Mouse (Mus musculus): ENCODE results near the gene Vmn2r27. TPM values are rescaled to one million over a fixed set of nuclear protein-coding genes. Genes with fewer than 3 reads are reported as not detected.
A peak's percentile ranks its signal among the peaks of the same experiment; 100 is the strongest.

Gene Vmn2r27
- not detected in 2 replicates for polyA plus RNA-seq (2016; fragmentation: Nextera tagmentation; extraction: Ambion mirVana)

GRCm38 (mm10) chr6:124231756-124232155 lies at the start of gene Vmn2r27:
Vmn2r27 (minus strand) TSS chr6:124231856.
- Histone ChIP-seq H3K4me1 (replicated peaks) (no peaks in the 10 kb centered on the region), H3K9me3 (replicated peaks) (no peaks in the 10 kb centered on the region), H3K27me3 (replicated peaks) (no peaks in the 10 kb centered on the region), H3K27ac (ENCODE audit: poor library complexity, severe bottlenecking) (no peak within 1 kb of the TSS), H3K4me2 (no peak within 1 kb of the TSS), H3K4me3 (no peak within 1 kb of the TSS), H3K9ac (no peak within 1 kb of the TSS), H3K36me3 (no peaks in the 10 kb centered on the region)
- no peak for ATAC-seq (ENCODE audit: insufficient number of reproducible peaks, low FRiP score)
- 72% methylated on average over 1 of the region's 1 CpGs for WGBS

DNA sequence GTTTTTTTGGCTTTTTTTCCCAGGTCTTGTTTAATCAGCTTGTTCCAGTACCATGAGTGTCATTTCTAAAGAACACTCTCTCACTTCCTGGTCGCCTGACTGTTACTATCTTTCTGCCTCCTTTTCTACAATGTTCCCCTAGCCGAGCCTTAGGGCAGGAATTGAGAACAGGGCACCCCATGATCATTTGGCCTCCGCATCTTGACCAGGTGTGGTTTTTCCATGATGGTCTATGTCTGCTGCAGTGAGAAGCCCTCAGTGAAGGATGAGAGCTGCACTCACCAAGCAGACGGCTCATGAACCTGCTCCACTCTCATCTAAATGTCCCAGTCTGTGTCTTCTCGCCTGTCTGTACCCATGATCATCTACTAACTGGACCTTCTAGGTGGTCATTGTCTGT lies 46.6 kb upstream of the Vmn2r27 start:
- H3K9ac ChIP-seq, result no peak overlapping the region
- no peak overlapping the region for H3K27ac ChIP-seq (ENCODE audit: poor library complexity, severe bottlenecking)
- no peaks in the 10 kb centered on the region for H3K4me1 ChIP-seq (replicated peaks)
- no peaks in the 10 kb centered on the region for H3K36me3 ChIP-seq
- no peak for ATAC-seq (ENCODE audit: insufficient number of reproducible peaks, low FRiP score)
- WGBS, result 71% methylated on average over 5 of the region's 5 CpGs
- no peak overlapping the region for H3K4me3 ChIP-seq
- H3K27me3 ChIP-seq (replicated peaks), result no peaks in the 10 kb centered on the region
- no peak overlapping the region for H3K4me2 ChIP-seq
- H3K9me3 ChIP-seq (replicated peaks), result no peaks in the 10 kb centered on the region; the same call in 1 of the 2 replicates

GRCm38 (mm10) chr6:124277641-124278040 lies 46.0 kb upstream of the Vmn2r27 start:
- H3K9ac ChIP-seq, result no peak overlapping the region
- ATAC-seq (ENCODE audit: insufficient number of reproducible peaks, low FRiP score), result no peak
- 70% methylated on average over 5 of the region's 5 CpGs for WGBS
- no peak overlapping the region for H3K27ac ChIP-seq (ENCODE audit: poor library complexity, severe bottlenecking)
- no peak overlapping the region for H3K4me2 ChIP-seq
- no peaks in the 10 kb centered on the region for H3K36me3 ChIP-seq
- H3K4me3 ChIP-seq, result no peak overlapping the region
- no peaks in the 10 kb centered on the region for H3K27me3 ChIP-seq (replicated peaks)
- H3K4me1 ChIP-seq (replicated peaks), result no peaks in the 10 kb centered on the region
- no peaks in the 10 kb centered on the region; the same call in 1 of the 2 replicates for H3K9me3 ChIP-seq (replicated peaks)

- Histone ChIP-seq H3K4me1 (replicated peaks) (no peaks in the 10 kb centered on the region), H3K4me2 (no peak overlapping the region), H3K27ac (ENCODE audit: poor library complexity, severe bottlenecking) (no peak overlapping the region), H3K9ac (no peak overlapping the region), H3K36me3 (no peaks in the 10 kb centered on the region), H3K9me3 (replicated peaks) (no peaks in the 10 kb centered on the region), H3K27me3 (replicated peaks) (no peaks in the 10 kb centered on the region), H3K4me3 (no peak overlapping the region)
- 55% methylated on average over 5 of the region's 5 CpGs for WGBS
- ATAC-seq (ENCODE audit: insufficient number of reproducible peaks, low FRiP score), result no peak
Measured at GRCm38 (mm10) chr6:124273231-124273880, 41.7 kb upstream of the Vmn2r27 start.

DNA sequence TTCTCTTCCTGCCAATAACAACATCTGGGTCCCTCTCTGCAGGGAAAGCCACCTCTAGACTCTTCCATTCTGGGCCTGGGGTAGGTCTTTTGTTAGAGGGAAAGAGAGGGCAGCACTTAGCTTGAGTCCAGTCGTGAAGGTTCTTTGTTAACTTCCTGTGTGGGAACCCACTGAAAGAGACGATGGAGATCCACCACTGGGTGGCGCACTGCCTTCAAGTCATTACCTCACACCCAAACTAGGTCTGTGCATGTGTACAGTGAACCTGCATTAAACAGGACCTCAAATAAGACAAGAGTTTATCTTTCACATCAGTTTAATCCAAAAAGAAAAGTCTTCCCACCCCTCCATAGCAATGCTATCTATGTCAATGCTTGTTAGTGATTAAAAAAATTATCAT lies 31.0 kb upstream of the Vmn2r27 start:
- Histone ChIP-seq H3K4me2 (no peak overlapping the region), H3K27ac (ENCODE audit: poor library complexity, severe bottlenecking) (no peak overlapping the region), H3K9ac (no peak overlapping the region), H3K27me3 (replicated peaks) (no peaks in the 10 kb centered on the region), H3K4me1 (replicated peaks) (no peaks in the 10 kb centered on the region), H3K4me3 (no peak overlapping the region), H3K9me3 (replicated peaks) (no peaks in the 10 kb centered on the region), H3K36me3 (no peaks in the 10 kb centered on the region)
- 2% methylated on average over 3 of the region's 3 CpGs for WGBS
- 0 out of 2 replicates have a peak, but pooled peaks have one; percentile 33 for ATAC-seq (ENCODE audit: insufficient number of reproducible peaks, low FRiP score)

DNA sequence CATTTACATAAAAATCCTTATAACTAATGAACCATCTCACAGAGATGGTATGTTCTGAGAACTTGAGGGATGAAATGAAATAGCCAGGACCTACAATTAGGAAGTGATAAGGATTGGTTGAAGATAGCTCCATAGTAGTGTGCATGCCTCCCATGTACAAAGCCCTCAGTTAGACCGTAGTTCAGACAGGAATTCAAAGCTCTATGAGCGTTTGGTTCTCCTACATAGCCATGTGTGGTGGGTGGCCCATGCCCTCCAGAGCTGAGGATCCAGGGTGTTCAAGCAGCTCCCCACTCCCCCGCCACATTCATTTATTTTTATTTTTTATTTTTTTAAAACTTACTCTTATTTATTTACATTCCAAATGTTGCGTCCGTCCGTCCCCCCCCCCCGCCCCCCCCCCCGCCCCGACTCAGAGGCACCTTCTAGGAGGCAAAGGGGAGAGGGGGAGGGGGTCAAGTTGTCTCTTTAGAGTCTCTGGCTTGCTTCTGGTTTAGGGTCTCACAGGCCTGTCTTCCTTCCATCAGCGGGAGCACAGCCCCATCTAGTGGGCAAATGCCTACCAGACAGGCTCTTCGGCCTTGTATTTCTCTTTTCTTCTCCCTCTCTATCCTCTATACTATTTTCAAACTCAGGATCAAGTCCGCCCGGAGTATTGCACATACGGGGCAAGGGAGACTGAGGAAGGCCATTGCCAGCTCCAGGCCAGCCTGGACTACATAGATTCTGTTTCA lies 28.7 kb upstream of the Vmn2r27 start:
- peak overlapping the region; percentile 22; the same call in 1 of the 2 replicates for H3K9ac ChIP-seq
- H3K4me1 ChIP-seq (replicated peaks), result no peaks in the 10 kb centered on the region
- H3K27ac ChIP-seq (ENCODE audit: poor library complexity, severe bottlenecking), result no peak overlapping the region
- no peaks in the 10 kb centered on the region for H3K27me3 ChIP-seq (replicated peaks)
- H3K4me3 ChIP-seq, result no peak overlapping the region
- H3K9me3 ChIP-seq (replicated peaks), result no peaks in the 10 kb centered on the region
- no peaks in the 10 kb centered on the region for H3K36me3 ChIP-seq
- 0 out of 2 replicates have a peak, but pooled peaks have one; percentile 36 for ATAC-seq (ENCODE audit: insufficient number of reproducible peaks, low FRiP score)
- 22% methylated on average over 13 of the region's 14 CpGs for WGBS
- peak overlapping the region; percentile 35; the same call in 1 of the 2 replicates for H3K4me2 ChIP-seq

GRCm38 (mm10) chr6:124255721-124256470 lies 24.2 kb upstream of the Vmn2r27 start:
- H3K27ac ChIP-seq (ENCODE audit: poor library complexity, severe bottlenecking), result no peak overlapping the region
- H3K9ac ChIP-seq, result no peak overlapping the region
- no peaks in the 10 kb centered on the region for H3K9me3 ChIP-seq (replicated peaks)
- no peaks in the 10 kb centered on the region for H3K4me1 ChIP-seq (replicated peaks)
- no peak for ATAC-seq (ENCODE audit: insufficient number of reproducible peaks, low FRiP score)
- 65% methylated on average over 6 of the region's 6 CpGs for WGBS
- H3K4me3 ChIP-seq, result no peak overlapping the region
- no peak overlapping the region for H3K4me2 ChIP-seq
- H3K27me3 ChIP-seq (replicated peaks), result no peaks in the 10 kb centered on the region
- H3K36me3 ChIP-seq, result no peaks in the 10 kb centered on the region

GRCm38 (mm10) chr6:124202116-124202515 lies 29.5 kb downstream of the Vmn2r27 start:
- Histone ChIP-seq H3K27me3 (replicated peaks) (no peaks in the 10 kb centered on the region), H3K4me3 (no peak overlapping the region), H3K36me3 (no peaks in the 10 kb centered on the region), H3K27ac (ENCODE audit: poor library complexity, severe bottlenecking) (no peak overlapping the region), H3K9ac (no peak overlapping the region), H3K4me1 (replicated peaks) (no peaks in the 10 kb centered on the region), H3K4me2 (no peak overlapping the region), H3K9me3 (replicated peaks) (no peaks in the 10 kb centered on the region)
- no peak for ATAC-seq (ENCODE audit: insufficient number of reproducible peaks, low FRiP score)
- WGBS, result 76% methylated on average over 4 of the region's 4 CpGs

GRCm38 (mm10) chr6:124168499-124169257 lies 63.0 kb downstream of the Vmn2r27 start:
- Histone ChIP-seq H3K27ac (ENCODE audit: poor library complexity, severe bottlenecking) (no peak overlapping the region), H3K9ac (no peak overlapping the region), H3K4me1 (replicated peaks) (no peaks in the 10 kb centered on the region), H3K4me2 (no peak overlapping the region), H3K9me3 (replicated peaks) (no peaks in the 10 kb centered on the region), H3K4me3 (no peak overlapping the region), H3K36me3 (no peaks in the 10 kb centered on the region), H3K27me3 (replicated peaks) (no peaks in the 10 kb centered on the region)
- WGBS, result 60% methylated on average over 3 of the region's 3 CpGs
- no peak for ATAC-seq (ENCODE audit: insufficient number of reproducible peaks, low FRiP score)

DNA sequence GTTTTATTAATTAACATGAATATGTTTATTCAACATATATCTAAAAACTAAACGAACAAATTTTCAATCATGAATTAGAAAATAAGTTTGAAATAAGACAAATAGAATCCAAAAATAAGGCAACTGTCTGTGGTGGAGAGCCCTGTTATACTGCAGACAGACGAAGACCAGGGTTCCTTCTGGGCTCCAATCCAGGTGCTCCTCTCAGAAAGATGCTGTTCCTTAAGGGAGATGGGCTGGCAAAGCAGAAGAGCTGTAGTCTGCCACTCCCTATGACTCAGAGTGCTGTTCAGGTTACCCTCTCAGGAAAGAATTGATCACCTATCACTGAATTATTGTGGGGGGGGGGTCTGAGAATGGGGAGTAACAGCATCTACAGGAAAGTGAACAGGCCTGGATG lies 65.1 kb downstream of the Vmn2r27 start:
- H3K36me3 ChIP-seq, result no peaks in the 10 kb centered on the region
- H3K4me1 ChIP-seq (replicated peaks), result no peaks in the 10 kb centered on the region
- no peaks in the 10 kb centered on the region for H3K9me3 ChIP-seq (replicated peaks)
- no peak overlapping the region for H3K9ac ChIP-seq
- H3K4me3 ChIP-seq, result no peak overlapping the region
- no peaks in the 10 kb centered on the region for H3K27me3 ChIP-seq (replicated peaks)
- no peak for ATAC-seq (ENCODE audit: insufficient number of reproducible peaks, low FRiP score)
- H3K27ac ChIP-seq (ENCODE audit: poor library complexity, severe bottlenecking), result no peak overlapping the region
- WGBS, result 72% methylated on average over 2 of the region's 2 CpGs
- H3K4me2 ChIP-seq, result no peak overlapping the region

All from heart, embryonic 12.5 days (tissue).